Mouse (Mus musculus): ENCODE results near the gene Zdhhc1. TPM values are rescaled to one million over a fixed set of nuclear protein-coding genes. Genes with fewer than 3 reads are reported as not detected.

Zdhhc1 gene
- polyA plus RNA-seq, 1 experiment from 2014 or later = 40.6 TPM

- no peaks in the 10 kb centered on the region for H3K36me3 ChIP-seq (ENCODE audit: insufficient read depth, low read length)
- 44% methylated on average over 5 of the region's 5 CpGs for WGBS
- TF ChIP-seq CTCF (IDR thresholded peaks at IDR 0.05) = peak; percentile 67
- no peak for TF ChIP-seq EP300 (IDR thresholded peaks at IDR 0.05)
- DNase-seq (ENCODE audit: low spot score) = peak; percentile 38
- H3K27ac ChIP-seq (ENCODE audit: low read length) = no peak overlapping the region
- no peak overlapping the region for H3K4me3 ChIP-seq (ENCODE audit: low read depth, low read length)
- no peaks in the 10 kb centered on the region for H3K4me1 ChIP-seq (ENCODE audit: insufficient read depth, low read depth, low read length)
- ATAC-seq = no peak
- no peaks in the 10 kb centered on the region for H3K27me3 ChIP-seq (replicated peaks; ENCODE audit: insufficient read depth, low read length)
- H3K9ac ChIP-seq (replicated peaks; ENCODE audit: low read depth) = no peak overlapping the region
- no peak overlapping the region for H3K4me2 ChIP-seq (replicated peaks; ENCODE audit: low read depth, low read length)
- H3K9me3 ChIP-seq (ENCODE audit: low read length) = no peaks in the 10 kb centered on the region
Observed at GRCm38 (mm10) chr8:105438865-105439264, 57.8 kb downstream of the Zdhhc1 start.

- Histone ChIP-seq H3K4me1 (ENCODE audit: insufficient read depth, low read depth, low read length) (no peaks in the 10 kb centered on the region), H3K36me3 (ENCODE audit: insufficient read depth, low read length) (no peaks in the 10 kb centered on the region), H3K27me3 (replicated peaks; ENCODE audit: insufficient read depth, low read length) (no peaks in the 10 kb centered on the region), H3K4me2 (replicated peaks; ENCODE audit: low read depth, low read length) (no peak overlapping the region), H3K4me3 (ENCODE audit: low read depth, low read length) (no peak overlapping the region), H3K9ac (replicated peaks; ENCODE audit: low read depth) (no peak overlapping the region), H3K9me3 (ENCODE audit: low read length) (no peaks in the 10 kb centered on the region), H3K27ac (ENCODE audit: low read length) (no peak overlapping the region)
- ATAC-seq (no peak), DNase-seq (ENCODE audit: low spot score) (no peak)
- TF ChIP-seq EP300 (IDR thresholded peaks at IDR 0.05) (no peak), CTCF (IDR thresholded peaks at IDR 0.05) (no peak)
- WGBS = 77% methylated on average over 5 of the region's 5 CpGs
Observed at GRCm38 (mm10) chr8:105437078-105437748, 59.5 kb downstream of the Zdhhc1 start.

- WGBS = 70% methylated on average over 5 of the region's 5 CpGs
- Histone ChIP-seq H3K4me3 (ENCODE audit: low read depth, low read length) (no peak overlapping the region), H3K27ac (ENCODE audit: low read length) (no peak overlapping the region), H3K4me1 (ENCODE audit: insufficient read depth, low read depth, low read length) (no peaks in the 10 kb centered on the region), H3K9me3 (ENCODE audit: low read length) (no peaks in the 10 kb centered on the region), H3K9ac (replicated peaks; ENCODE audit: low read depth) (no peak overlapping the region), H3K36me3 (ENCODE audit: insufficient read depth, low read length) (no peaks in the 10 kb centered on the region), H3K27me3 (replicated peaks; ENCODE audit: insufficient read depth, low read length) (no peaks in the 10 kb centered on the region), H3K4me2 (replicated peaks; ENCODE audit: low read depth, low read length) (no peak overlapping the region)
- TF ChIP-seq EP300 (IDR thresholded peaks at IDR 0.05) (no peak), CTCF (IDR thresholded peaks at IDR 0.05) (no peak)
- ATAC-seq (no peak), DNase-seq (ENCODE audit: low spot score) (no peak)
Observed at GRCm38 (mm10) chr8:105436218-105436617, 60.5 kb downstream of the Zdhhc1 start.

GRCm38 (mm10) chr8:105434136-105434535 is 62.6 kb downstream of the Zdhhc1 start:
- H3K27ac ChIP-seq (ENCODE audit: low read length) = no peak overlapping the region
- no peak for DNase-seq (ENCODE audit: low spot score)
- no peak overlapping the region for H3K4me2 ChIP-seq (replicated peaks; ENCODE audit: low read depth, low read length)
- no peaks in the 10 kb centered on the region for H3K4me1 ChIP-seq (ENCODE audit: insufficient read depth, low read depth, low read length)
- no peaks in the 10 kb centered on the region for H3K36me3 ChIP-seq (ENCODE audit: insufficient read depth, low read length)
- no peaks in the 10 kb centered on the region for H3K9me3 ChIP-seq (ENCODE audit: low read length)
- no peaks in the 10 kb centered on the region for H3K27me3 ChIP-seq (replicated peaks; ENCODE audit: insufficient read depth, low read length)
- no peak overlapping the region for H3K9ac ChIP-seq (replicated peaks; ENCODE audit: low read depth)
- TF ChIP-seq CTCF (IDR thresholded peaks at IDR 0.05) (no peak), EP300 (IDR thresholded peaks at IDR 0.05) (no peak)
- 59% methylated on average over 5 of the region's 5 CpGs for WGBS
- H3K4me3 ChIP-seq (ENCODE audit: low read depth, low read length) = no peak overlapping the region
- no peak for ATAC-seq

GRCm38 (mm10) chr8:105433511-105433910 is 63.2 kb downstream of the Zdhhc1 start:
- Histone ChIP-seq H3K4me3 (ENCODE audit: low read depth, low read length) (no peak overlapping the region), H3K27me3 (replicated peaks; ENCODE audit: insufficient read depth, low read length) (no peaks in the 10 kb centered on the region), H3K36me3 (ENCODE audit: insufficient read depth, low read length) (no peaks in the 10 kb centered on the region), H3K4me1 (ENCODE audit: insufficient read depth, low read depth, low read length) (no peaks in the 10 kb centered on the region), H3K27ac (ENCODE audit: low read length) (peak overlapping the region; percentile 3; the same call in 1 of the 2 replicates), H3K9ac (replicated peaks; ENCODE audit: low read depth) (no peak overlapping the region), H3K9me3 (ENCODE audit: low read length) (no peaks in the 10 kb centered on the region), H3K4me2 (replicated peaks; ENCODE audit: low read depth, low read length) (no peak overlapping the region)
- 36% methylated on average over 5 of the region's 5 CpGs for WGBS
- DNase-seq (ENCODE audit: low spot score) = peak; percentile 39
- TF ChIP-seq EP300 (IDR thresholded peaks at IDR 0.05) = 0 out of 2 replicates have a peak, but pooled peaks have one; percentile 20
- TF ChIP-seq CTCF (IDR thresholded peaks at IDR 0.05) = no peak
- peak; percentile 38 for ATAC-seq

- no peak for DNase-seq (ENCODE audit: low spot score)
- no peaks in the 10 kb centered on the region for H3K36me3 ChIP-seq (ENCODE audit: insufficient read depth, low read length)
Observed at GRCm38 (mm10) chr8:105433021-105433420, 63.7 kb downstream of the Zdhhc1 start.

More at GRCm38 (mm10) chr8:105433021-105433420, 63.7 kb downstream of the Zdhhc1 start:
- no peak for ATAC-seq
- WGBS = 49% methylated on average over 6 of the region's 6 CpGs
- Histone ChIP-seq H3K27me3 (replicated peaks; ENCODE audit: insufficient read depth, low read length) (no peaks in the 10 kb centered on the region), H3K9ac (replicated peaks; ENCODE audit: low read depth) (no peak overlapping the region), H3K27ac (ENCODE audit: low read length) (peak overlapping the region; percentile 3; the same call in 1 of the 2 replicates), H3K4me3 (ENCODE audit: low read depth, low read length) (no peak overlapping the region), H3K9me3 (ENCODE audit: low read length) (no peaks in the 10 kb centered on the region), H3K4me2 (replicated peaks; ENCODE audit: low read depth, low read length) (no peak overlapping the region), H3K4me1 (ENCODE audit: insufficient read depth, low read depth, low read length) (no peaks in the 10 kb centered on the region)
- TF ChIP-seq CTCF (IDR thresholded peaks at IDR 0.05) = no peak
- no peak for TF ChIP-seq EP300 (IDR thresholded peaks at IDR 0.05)
